ENCODE assay signal across 7 mouse cellular contexts in the genomic region with DNA sequence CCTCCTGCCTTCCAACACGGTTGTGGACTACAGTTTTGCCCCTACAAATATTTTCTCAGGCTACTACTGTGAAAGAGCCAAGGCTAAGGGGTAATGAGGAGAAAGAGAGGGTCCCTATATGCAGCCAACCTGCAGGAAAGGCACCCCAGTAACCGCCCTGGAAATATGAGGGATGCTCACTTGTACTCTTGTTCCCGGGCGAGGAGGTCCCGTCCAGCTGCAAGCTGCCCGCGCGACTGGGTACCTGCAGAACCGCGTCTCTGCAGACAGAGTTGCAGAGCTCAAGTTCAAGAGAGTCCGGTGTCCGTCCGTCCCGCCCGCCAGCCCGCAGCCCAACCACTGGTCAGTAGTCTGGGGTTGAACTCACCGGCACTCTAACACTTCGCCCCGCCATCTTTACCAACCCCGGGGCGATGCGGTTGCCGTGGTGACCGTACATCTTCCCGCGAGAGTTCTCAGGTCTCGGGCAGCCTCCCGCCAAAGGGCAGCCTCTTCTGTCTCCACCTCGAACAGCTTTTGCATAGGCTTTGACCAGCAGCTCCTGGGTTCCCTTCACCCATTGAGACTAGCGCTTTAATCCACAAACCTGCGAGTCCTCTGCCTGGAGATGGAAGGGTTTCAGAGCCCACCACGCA. TPM values are rescaled to one million over a fixed set of nuclear protein-coding genes. Genes with fewer than 3 reads are reported as not detected.
DNase-seq lines count a peak whose midpoint lies in the region; ATAC-seq and TF ChIP-seq lines count a peak whose summit lies in the region.

No protein-coding gene starts in this region.

- peak; percentile 64 for TF ChIP-seq POLR2A in heart, adult 2 months (IDR thresholded peaks at IDR 0.05; ENCODE audit: insufficient read depth, low read depth, low read length)

- H3K79me2 ChIP-seq in heart, adult 2 months (replicated peaks; ENCODE audit: control insufficient read depth, insufficient read depth, low read length) = no peaks in the 10 kb centered on the region

- peak; percentile 91 for DNase-seq in adrenal gland, postnatal 25 days
- DNase-seq in heart, adult 2 months = peak; percentile 90 to 91
- peak; percentile 92 to 96 for DNase-seq in kidney, adult 8-10 months
- DNase-seq in spleen, postnatal 10 days (ENCODE audit: low spot score in 2 of 2) = peak; percentile 94 to 97

- peak overlapping the region; percentile 49 for H3K9ac ChIP-seq in embryonic facial prominence, embryonic 12.5 days
- H3K9ac ChIP-seq in heart, adult 2 months (ENCODE audit: low read depth, low read length) = peak overlapping the region; percentile 78
- peak overlapping the region; percentile 74 for H3K9ac ChIP-seq in limb, embryonic 13.5 days
- H3K9ac ChIP-seq in midbrain, embryonic 16.5 days (ENCODE audit: low read depth, low read length) = peak overlapping the region; percentile 78

- intact Hi-C loops in heart, adult 2 months (cut with DNase I) = no loop called here

- H3K27me3 ChIP-seq in embryonic facial prominence, embryonic 12.5 days = no peaks in the 10 kb centered on the region
- H3K27me3 ChIP-seq in heart, adult 2 months (ENCODE audit: control insufficient read depth, insufficient read depth, low read length) = no peaks in the 10 kb centered on the region
- no peaks in the 10 kb centered on the region for H3K27me3 ChIP-seq in limb, embryonic 13.5 days
- no peaks in the 10 kb centered on the region for H3K27me3 ChIP-seq in midbrain, embryonic 16.5 days (ENCODE audit: control insufficient read depth, insufficient read depth, low read depth, low read length)

- peaks cover 4% of the 10 kb centered on the region for H3K36me3 ChIP-seq in embryonic facial prominence, embryonic 12.5 days
- H3K36me3 ChIP-seq in heart, adult 2 months (ENCODE audit: control insufficient read depth, insufficient read depth, low read length) = no peaks in the 10 kb centered on the region
- peaks cover 8% of the 10 kb centered on the region for H3K36me3 ChIP-seq in limb, embryonic 13.5 days
- no peaks in the 10 kb centered on the region for H3K36me3 ChIP-seq in midbrain, embryonic 16.5 days (ENCODE audit: control insufficient read depth, insufficient read depth, low read length)

- peak overlapping the region; percentile 78 for H3K27ac ChIP-seq in embryonic facial prominence, embryonic 12.5 days
- peak overlapping the region; percentile 47 for H3K27ac ChIP-seq in heart, adult 2 months
- H3K27ac ChIP-seq in limb, embryonic 13.5 days = peak overlapping the region; percentile 83
- peak overlapping the region; percentile 91 for H3K27ac ChIP-seq in midbrain, embryonic 16.5 days (ENCODE audit: low read length)

- H3K4me1 ChIP-seq in embryonic facial prominence, embryonic 12.5 days = peaks cover 4% of the 10 kb centered on the region; the same call in 1 of the 2 replicates
- H3K4me1 ChIP-seq in heart, adult 2 months (ENCODE audit: control insufficient read depth, insufficient read depth, low read length) = no peaks in the 10 kb centered on the region
- H3K4me1 ChIP-seq in limb, embryonic 13.5 days = peaks cover 5% of the 10 kb centered on the region; the same call in 1 of the 2 replicates
- H3K4me1 ChIP-seq in midbrain, embryonic 16.5 days (ENCODE audit: control insufficient read depth, insufficient read depth, low read length) = peaks cover 5% of the 10 kb centered on the region

- peak; percentile 86 for ATAC-seq in embryonic facial prominence, embryonic 12.5 days (ENCODE audit: insufficient number of reproducible peaks, insufficient read depth, low FRiP score, low TSS enrichment)
- ATAC-seq in limb, embryonic 13.5 days (ENCODE audit: low FRiP score, low read depth) = peak; percentile 96
- peak; percentile 98 for ATAC-seq in midbrain, embryonic 16.5 days

- H3K9me3 ChIP-seq in embryonic facial prominence, embryonic 12.5 days = no peaks in the 10 kb centered on the region
- H3K9me3 ChIP-seq in limb, embryonic 13.5 days = no peaks in the 10 kb centered on the region
- no peaks in the 10 kb centered on the region for H3K9me3 ChIP-seq in midbrain, embryonic 16.5 days (replicated peaks; ENCODE audit: control insufficient read depth, low read length, poor library complexity, severe bottlenecking)

- no peak for TF ChIP-seq EP300 in heart, adult 2 months (IDR thresholded peaks at IDR 0.05; ENCODE audit: insufficient read depth, low read depth, low read length)

- H3K4me2 ChIP-seq in embryonic facial prominence, embryonic 12.5 days (replicated peaks) = peak overlapping the region; percentile 59
- H3K4me2 ChIP-seq in limb, embryonic 13.5 days (replicated peaks) = peak overlapping the region; percentile 68
- H3K4me2 ChIP-seq in midbrain, embryonic 16.5 days (ENCODE audit: low read length) = peak overlapping the region; percentile 70

- H3K4me3 ChIP-seq in embryonic facial prominence, embryonic 12.5 days = peak overlapping the region; percentile 65
- H3K4me3 ChIP-seq in heart, adult 2 months = peak overlapping the region; percentile 65
- peak overlapping the region; percentile 73 for H3K4me3 ChIP-seq in limb, embryonic 13.5 days
- H3K4me3 ChIP-seq in midbrain, embryonic 16.5 days (ENCODE audit: low read depth, low read length) = peak overlapping the region; percentile 77

- no peak for TF ChIP-seq CTCF in heart, adult 2 months (IDR thresholded peaks at IDR 0.05)

- WGBS in embryonic facial prominence, embryonic 12.5 days = under 1% methylated on average over 32 of the region's 32 CpGs
- under 1% methylated on average over 32 of the region's 32 CpGs for WGBS in heart, adult 2 months
- WGBS in limb, embryonic 13.5 days = under 1% methylated on average over 32 of the region's 32 CpGs
- WGBS in midbrain, embryonic 16.5 days = under 1% methylated on average over 32 of the region's 32 CpGs

RNA-seq across cellular contexts. Expression of gene Tex9, which starts 0.3 kb away (rescaled TPM):
- 10.8 and 11.0 TPM in 2 replicates for total RNA-seq in adrenal gland, postnatal 25 days (2021)
- polyA plus RNA-seq in embryonic facial prominence, embryonic 12.5 days (2016; fragmentation: Nextera tagmentation; extraction: Ambion mirVana) = 48.1 and 52.9 TPM in 2 replicates
- 1 to 10 TPM; 1.3 to 1.9 TPM for total RNA-seq in heart, adult 2 months (2021)
- polyA plus RNA-seq in heart, adult 2 months (2012; rRNA removed) = 1.2 and 2.1 TPM in 2 replicates
- polyA plus RNA-seq in limb, embryonic 13.5 days (2015; fragmentation: Nextera tagmentation; extraction: Ambion mirVana) = 36.3 and 43.1 TPM in 2 replicates
- polyA plus RNA-seq in midbrain, embryonic 16.5 days (2015; fragmentation: Nextera tagmentation; extraction: Ambion mirVana) = 32.7 and 41.2 TPM in 2 replicates

RNA-seq across cellular contexts. Expression of gene Rfx7, which starts 40.4 kb away (rescaled TPM):
- 30.9 and 32.5 TPM in 2 replicates for total RNA-seq in adrenal gland, postnatal 25 days (2021)
- 14.6 TPM in 2 replicates for polyA plus RNA-seq in embryonic facial prominence, embryonic 12.5 days (2016; fragmentation: Nextera tagmentation; extraction: Ambion mirVana)
- total RNA-seq in heart, adult 2 months (2021) = 1 to 10 TPM; 6.7 to 8.1 TPM
- 2.9 and 4.8 TPM in 2 replicates for polyA plus RNA-seq in heart, adult 2 months (2012; rRNA removed)
- polyA plus RNA-seq in limb, embryonic 13.5 days (2015; fragmentation: Nextera tagmentation; extraction: Ambion mirVana) = 10.4 and 10.9 TPM in 2 replicates
- polyA plus RNA-seq in midbrain, embryonic 16.5 days (2015; fragmentation: Nextera tagmentation; extraction: Ambion mirVana) = 14.9 and 17.4 TPM in 2 replicates

RNA-seq across cellular contexts. Expression of gene Mns1, which starts 53.9 kb away (rescaled TPM):
- total RNA-seq in adrenal gland, postnatal 25 days (2021) = 4.1 and 4.7 TPM in 2 replicates
- polyA plus RNA-seq in embryonic facial prominence, embryonic 12.5 days (2016; fragmentation: Nextera tagmentation; extraction: Ambion mirVana) = 33.4 and 33.6 TPM in 2 replicates
- total RNA-seq in heart, adult 2 months (2021) = under 1 TPM; 0.14 to 0.42 TPM
- 0.06 and 0.16 TPM in 2 replicates for polyA plus RNA-seq in heart, adult 2 months (2012; rRNA removed)
- 25.0 and 30.1 TPM in 2 replicates for polyA plus RNA-seq in limb, embryonic 13.5 days (2015; fragmentation: Nextera tagmentation; extraction: Ambion mirVana)
- 6.3 and 6.6 TPM in 2 replicates for polyA plus RNA-seq in midbrain, embryonic 16.5 days (2015; fragmentation: Nextera tagmentation; extraction: Ambion mirVana)

Comparison
In these comparisons a context has a peak if more than half of its experiments do, and no peak if none do; other contexts are left out.
1. Peak in every context shown above with its lines: DNase-seq, ATAC-seq, H3K4me3 ChIP-seq and H3K27ac ChIP-seq.
2. RNA of gene Tex9, which starts 0.3 kb away (polyA plus RNA-seq): 48.1 to 52.9 TPM in embryonic facial prominence, embryonic 12.5 days, 36.3 to 43.1 TPM in limb, embryonic 13.5 days and 32.7 to 41.2 TPM in midbrain, embryonic 16.5 days; 1.2 to 2.1 TPM in heart, adult 2 months; every median in the first group is over 10 times any median in the second.